Mouse (Mus musculus) heart, embryonic 13.5 days (tissue): ENCODE data around the gene Lrch3. TPM values are rescaled to one million over a fixed set of nuclear protein-coding genes. Genes with fewer than 3 reads are reported as not detected.
A peak's percentile ranks its signal among the peaks of the same experiment; 100 is the strongest.
"Not testable (repeated sequence)": the region's sequence is repeated elsewhere in the genome, so short reads cannot be mapped to it uniquely, and the experiment has no call there.

Source experiments
- ATAC-seq: fragments of 200-750 bp; cut with Nextera tagmentation; 2 replicates; pipeline ENCODE4 v1.8.0; 2017; ENCODE audit warnings: moderate TSS enrichment; ENCODE audit not compliant: insufficient number of reproducible peaks, low FRiP score, low TSS enrichment; ENCODE audit errors: extremely low read depth
- H3K27ac ChIP-seq: fragments of 300-500 bp; sonication (generic); replicated peaks from 2 replicates; pipeline ENCODE4 v1.5.1; 2015; ENCODE audit warnings: moderate library complexity, mild to moderate bottlenecking, inconsistent platforms
- H3K27me3 ChIP-seq: fragments of 300-500 bp; sonication (generic); replicated peaks from 2 replicates; pipeline ENCODE4 v1.6.1; 2015; ENCODE audit warnings: mild to moderate bottlenecking, inconsistent platforms
- H3K36me3 ChIP-seq: fragments of 300-500 bp; sonication (generic); 2 replicates; pipeline ENCODE4 v1.6.1; 2015; ENCODE audit warnings: mild to moderate bottlenecking, inconsistent platforms
- H3K4me1 ChIP-seq: fragments of 300-500 bp; sonication (generic); 2 replicates; pipeline ENCODE4 v1.6.1; 2015; ENCODE audit warnings: inconsistent platforms
- H3K4me2 ChIP-seq: fragments of 300-500 bp; sonication (generic); 2 replicates; pipeline ENCODE4 v1.6.1; 2015; ENCODE audit warnings: inconsistent platforms, mild to moderate bottlenecking, moderate library complexity
- H3K4me3 ChIP-seq: fragments of 300-500 bp; sonication (generic); 2 replicates; pipeline ENCODE4 v1.5.1; 2015; ENCODE audit warnings: moderate library complexity, mild to moderate bottlenecking, inconsistent platforms
- H3K9ac ChIP-seq: fragments of 300-500 bp; sonication (generic); 2 replicates; pipeline ENCODE4 v1.6.1; 2015; ENCODE audit warnings: inconsistent platforms, mild to moderate bottlenecking, moderate library complexity
- H3K9me3 ChIP-seq: fragments of 300-500 bp; sonication (generic); 2 replicates; pipeline ENCODE4 v1.6.1; 2016; ENCODE audit warnings: inconsistent platforms
- WGBS: fragments of 180-500 bp; shearing (Covaris S2); methylation state at CpG from one replicate; pipeline ENCODE4 v1.1.7; 2015; ENCODE audit warnings: mixed read lengths; 5-methylcytosine and 5-hydroxymethylcytosine counted together
- polyA plus RNA-seq: library from polyadenylated mRNA; unstranded; fragments of >200 nt; fragmentation: Nextera tagmentation; extraction: Ambion mirVana; gene quantifications from 2 replicates; pipeline ENCODE4 v1.2.1, GENCODE M21; 2015

The Lrch3 gene
- polyA plus RNA-seq, 1 experiment from 2014 or later = 16.4 TPM

- no peaks in the 10 kb centered on the region for H3K36me3 ChIP-seq
- WGBS = 7% methylated on average over 4 of the region's 4 CpGs
Observed at GRCm38 (mm10) chr16:33023750-33024149, 109.8 kb downstream of the Lrch3 start.

GRCm38 (mm10) chr16:33024456-33025104 is 110.7 kb downstream of the Lrch3 start:
- no peak for ATAC-seq
- Histone ChIP-seq H3K4me1 (no peaks in the 10 kb centered on the region), H3K9ac (peak overlapping the region; percentile 24; the same call in 1 of the 2 replicates), H3K27ac (no peak overlapping the region), H3K9me3 (no peaks in the 10 kb centered on the region), H3K27me3 (no peaks in the 10 kb centered on the region), H3K36me3 (no peaks in the 10 kb centered on the region), H3K4me3 (no peak overlapping the region), H3K4me2 (no peak overlapping the region)
- 62% methylated on average over 8 of the region's 8 CpGs for WGBS

More at GRCm38 (mm10) chr16:33023750-33024149, 109.8 kb downstream of the Lrch3 start:
- Histone ChIP-seq H3K4me1 (no peaks in the 10 kb centered on the region), H3K27me3 (no peaks in the 10 kb centered on the region), H3K9ac (no peak overlapping the region), H3K9me3 (no peaks in the 10 kb centered on the region), H3K4me3 (no peak overlapping the region), H3K27ac (no peak overlapping the region), H3K4me2 (no peak overlapping the region)
- no peak for ATAC-seq

DNA sequence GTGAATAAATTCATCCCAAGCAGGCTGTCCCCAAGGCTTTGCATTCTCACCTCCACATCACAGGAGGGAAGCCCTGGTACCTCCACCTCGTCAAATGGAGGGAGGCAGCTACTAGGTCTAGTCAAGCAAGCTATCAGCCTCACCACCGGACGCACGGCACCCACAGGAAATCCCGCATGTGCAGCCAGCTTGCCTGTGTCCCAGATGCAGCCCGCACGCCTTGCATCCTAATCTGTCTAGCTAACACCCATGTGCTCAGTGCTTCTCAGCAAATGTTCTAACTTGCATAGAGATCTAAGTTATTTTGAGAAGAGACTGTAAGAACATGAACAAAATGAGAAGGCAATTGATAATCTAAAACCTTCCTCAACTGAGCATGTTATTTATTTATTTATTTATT is 112.5 kb downstream of the Lrch3 start:
- Histone ChIP-seq H3K27me3 (no peaks in the 10 kb centered on the region), H3K4me2 (no peak overlapping the region), H3K4me1 (no peaks in the 10 kb centered on the region), H3K9ac (no peak overlapping the region), H3K36me3 (no peaks in the 10 kb centered on the region), H3K27ac (no peak overlapping the region), H3K9me3 (no peaks in the 10 kb centered on the region), H3K4me3 (no peak overlapping the region)
- WGBS = 77% methylated on average over 7 of the region's 7 CpGs
- ATAC-seq = no peak

GRCm38 (mm10) chr16:33036006-33036405 is 122.1 kb downstream of the Lrch3 start:
- peaks cover 4% of the 10 kb centered on the region; the same call in 1 of the 2 replicates for H3K4me1 ChIP-seq
- no peak for ATAC-seq
- no peaks in the 10 kb centered on the region for H3K36me3 ChIP-seq
- 60% methylated on average over 4 of the region's 4 CpGs for WGBS
- no peak overlapping the region for H3K27ac ChIP-seq
- no peak overlapping the region for H3K4me3 ChIP-seq
- H3K9me3 ChIP-seq = no peaks in the 10 kb centered on the region
- H3K27me3 ChIP-seq = no peaks in the 10 kb centered on the region
- H3K4me2 ChIP-seq = no peak overlapping the region
- no peak overlapping the region for H3K9ac ChIP-seq

- Histone ChIP-seq H3K9me3 (no peaks in the 10 kb centered on the region), H3K27ac (peak overlapping the region; percentile 28), H3K4me1 (no peaks in the 10 kb centered on the region), H3K4me2 (no peak overlapping the region), H3K9ac (no peak overlapping the region), H3K4me3 (no peak overlapping the region), H3K36me3 (no peaks in the 10 kb centered on the region), H3K27me3 (no peaks in the 10 kb centered on the region)
- ATAC-seq = no peak
- WGBS = 71% methylated on average over 1 of the region's 1 CpGs
Observed at GRCm38 (mm10) chr16:33042682-33043081, 128.8 kb downstream of the Lrch3 start.

DNA sequence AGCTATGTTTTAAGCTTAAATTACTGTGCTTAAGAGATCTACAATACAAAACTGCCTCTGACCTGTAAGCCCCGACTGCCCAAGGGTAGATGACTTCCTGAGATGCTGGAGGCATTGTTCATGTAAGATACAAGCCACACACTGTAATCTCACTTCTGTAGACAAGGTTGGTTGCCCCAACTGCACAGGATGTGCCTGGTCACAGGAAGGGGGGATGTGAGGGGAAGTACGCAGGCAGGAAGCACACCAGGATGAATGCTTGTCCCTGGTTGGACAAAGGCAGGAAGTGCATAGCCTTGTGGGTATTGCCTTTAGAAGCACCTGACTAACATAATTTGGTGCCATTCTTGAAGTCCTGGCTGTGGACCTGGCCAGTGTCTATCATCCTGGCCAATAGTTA is 129.4 kb downstream of the Lrch3 start:
- no peak for ATAC-seq
- Histone ChIP-seq H3K36me3 (no peaks in the 10 kb centered on the region), H3K27ac (peak overlapping the region; percentile 28), H3K4me1 (no peaks in the 10 kb centered on the region), H3K9me3 (no peaks in the 10 kb centered on the region), H3K4me2 (no peak overlapping the region), H3K4me3 (no peak overlapping the region), H3K27me3 (no peaks in the 10 kb centered on the region), H3K9ac (no peak overlapping the region)
- WGBS = 58% methylated on average over 2 of the region's 2 CpGs

- no peak overlapping the region for H3K4me2 ChIP-seq
- no peaks in the 10 kb centered on the region for H3K27me3 ChIP-seq
- ATAC-seq = no peak
- no peaks in the 10 kb centered on the region for H3K9me3 ChIP-seq
- H3K4me3 ChIP-seq = no peak overlapping the region
- no peaks in the 10 kb centered on the region for H3K36me3 ChIP-seq
- 87% methylated on average over 1 of the region's 1 CpGs for WGBS
- no peaks in the 10 kb centered on the region for H3K4me1 ChIP-seq
- no peak overlapping the region for H3K9ac ChIP-seq
- no peak overlapping the region for H3K27ac ChIP-seq
Observed at GRCm38 (mm10) chr16:33048004-33048403, 134.1 kb downstream of the Lrch3 start.

GRCm38 (mm10) chr16:33048686-33049085 is 134.8 kb downstream of the Lrch3 start:
- WGBS = 62% methylated on average over 2 of the region's 2 CpGs
- H3K27me3 ChIP-seq = no peaks in the 10 kb centered on the region
- H3K9me3 ChIP-seq = no peaks in the 10 kb centered on the region
- H3K4me3 ChIP-seq = no peak overlapping the region
- H3K36me3 ChIP-seq = no peaks in the 10 kb centered on the region
- ATAC-seq = no peak
- H3K4me2 ChIP-seq = no peak overlapping the region
- no peak overlapping the region for H3K9ac ChIP-seq
- H3K4me1 ChIP-seq = no peaks in the 10 kb centered on the region
- H3K27ac ChIP-seq = no peak overlapping the region

DNA sequence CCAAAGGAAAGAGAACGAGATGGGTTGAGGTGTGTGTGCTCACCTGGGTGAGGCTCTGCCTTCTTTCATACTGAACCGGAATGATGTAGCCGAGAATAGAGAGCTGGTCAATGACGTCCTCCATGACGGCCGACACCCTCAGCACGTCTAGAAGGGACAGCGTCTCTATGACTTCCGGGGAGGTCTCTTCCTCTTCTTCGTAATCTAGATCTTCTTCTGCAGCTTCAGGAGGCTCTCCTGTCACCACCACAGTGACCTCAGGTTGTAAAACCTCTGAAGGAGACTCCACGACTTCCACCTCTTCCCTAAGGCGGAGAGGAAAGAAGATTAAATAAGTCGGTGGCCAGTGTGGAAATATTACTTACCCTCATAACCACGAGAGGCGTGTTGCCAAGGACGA is 135.9 kb downstream of the Lrch3 start:
- H3K36me3 ChIP-seq = no peaks in the 10 kb centered on the region
- H3K4me3 ChIP-seq = no peak overlapping the region
- no peaks in the 10 kb centered on the region for H3K9me3 ChIP-seq
- ATAC-seq = no peak; the same call in 1 of the 2 replicates
- no peaks in the 10 kb centered on the region for H3K4me1 ChIP-seq
- no peak overlapping the region for H3K27ac ChIP-seq
- 86% methylated on average over 16 of the region's 16 CpGs for WGBS
- H3K9ac ChIP-seq = no peak overlapping the region
- no peak overlapping the region for H3K4me2 ChIP-seq
- H3K27me3 ChIP-seq = no peaks in the 10 kb centered on the region

GRCm38 (mm10) chr16:33053141-33053540 is 139.2 kb downstream of the Lrch3 start:
- ATAC-seq = no peak
- H3K9me3 ChIP-seq = no peaks in the 10 kb centered on the region
- 62% methylated on average over 5 of the region's 5 CpGs for WGBS

GRCm38 (mm10) chr16:33054927-33055326 is 141.0 kb downstream of the Lrch3 start:
- H3K9me3 ChIP-seq, H3K4me3 ChIP-seq, H3K27me3 ChIP-seq, H3K9ac ChIP-seq, ATAC-seq, H3K27ac ChIP-seq, H3K4me2 ChIP-seq: not testable (repeated sequence)
- H3K36me3 ChIP-seq = peaks cover 22% of the 10 kb centered on the region
- WGBS = 67% methylated on average over 2 of the region's 2 CpGs
- H3K4me1 ChIP-seq = peaks cover 27% of the 10 kb centered on the region

More at GRCm38 (mm10) chr16:33053141-33053540, 139.2 kb downstream of the Lrch3 start:
- H3K4me1 ChIP-seq = peaks cover 14% of the 10 kb centered on the region
- no peak overlapping the region for H3K9ac ChIP-seq
- no peaks in the 10 kb centered on the region for H3K27me3 ChIP-seq
- H3K4me3 ChIP-seq = no peak overlapping the region
- H3K36me3 ChIP-seq = peaks cover 4% of the 10 kb centered on the region
- H3K27ac ChIP-seq = no peak overlapping the region
- no peak overlapping the region for H3K4me2 ChIP-seq

GRCm38 (mm10) chr16:33055655-33056054 is 141.8 kb downstream of the Lrch3 start:
- Histone ChIP-seq H3K4me3 (peak overlapping the region; percentile 96), H3K4me2 (peak overlapping the region; percentile 86), H3K27ac (no peak overlapping the region), H3K9me3 (no peaks in the 10 kb centered on the region), H3K4me1 (peaks cover 29% of the 10 kb centered on the region), H3K27me3 (no peaks in the 10 kb centered on the region), H3K36me3 (peaks cover 29% of the 10 kb centered on the region), H3K9ac (peak overlapping the region; percentile 99)
- no peak for ATAC-seq
- WGBS = 22% methylated on average over 10 of the region's 10 CpGs
